Mouse (Mus musculus) cerebellum, adult (tissue): ENCODE data around the gene Gabbr1.

ENCODE experiments used
- ATAC-seq: cut with Nextera tagmentation; 2 replicates; pipeline ENCODE4 v1.9.2; 2017; ENCODE audit warnings: mild to moderate bottlenecking, moderate library complexity, mixed read lengths; ENCODE audit not compliant: insufficient number of reproducible peaks, low FRiP score, low TSS enrichment

Gabbr1 gene

DNA sequence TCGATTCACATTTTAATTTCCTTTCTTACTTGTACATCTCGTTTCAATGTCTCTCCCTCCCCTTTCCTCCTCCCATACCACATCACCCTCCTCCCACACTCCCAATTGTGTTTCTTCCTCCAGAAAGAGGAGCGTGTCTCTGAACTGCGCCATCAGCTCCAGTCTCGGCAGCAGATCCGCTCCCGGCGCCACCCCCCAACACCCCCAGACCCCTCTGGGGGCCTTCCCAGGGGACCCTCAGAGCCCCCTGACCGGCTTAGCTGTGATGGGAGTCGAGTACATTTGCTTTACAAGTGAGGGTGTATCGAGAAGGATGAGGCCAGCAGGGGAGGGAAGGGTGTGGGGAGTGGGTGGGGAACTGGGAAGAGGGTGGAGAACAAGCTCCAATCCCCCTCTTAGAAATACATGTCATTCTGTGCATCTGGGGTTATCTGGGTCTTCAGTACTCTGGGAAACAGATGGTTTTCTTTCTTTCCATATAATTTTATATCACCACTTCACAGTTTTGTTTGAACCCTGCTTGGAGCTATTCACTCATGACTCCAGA lies 27.0 kb downstream of the Gabbr1 start:
- ATAC-seq: no peak

DNA sequence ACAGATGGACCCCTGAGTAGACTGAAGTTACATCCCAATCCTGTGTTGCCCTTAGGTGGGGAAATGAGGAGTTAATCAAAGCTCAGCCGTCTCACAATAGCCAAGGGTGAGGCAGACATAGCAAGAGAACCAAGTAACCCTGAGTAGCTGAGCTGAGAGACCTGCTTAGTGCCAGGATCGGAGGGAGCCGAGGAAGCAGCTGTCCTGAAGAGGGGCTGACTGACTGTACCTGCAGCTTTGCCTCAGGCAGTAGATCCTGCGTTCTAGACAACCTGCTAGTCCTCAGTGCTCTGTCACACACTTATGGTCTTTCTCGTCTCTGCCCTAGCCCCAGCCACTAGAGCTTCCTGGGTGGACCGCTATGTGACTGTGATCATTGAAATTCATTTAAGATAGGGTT lies 29.4 kb downstream of the Gabbr1 start:
- ATAC-seq: no peak

DNA sequence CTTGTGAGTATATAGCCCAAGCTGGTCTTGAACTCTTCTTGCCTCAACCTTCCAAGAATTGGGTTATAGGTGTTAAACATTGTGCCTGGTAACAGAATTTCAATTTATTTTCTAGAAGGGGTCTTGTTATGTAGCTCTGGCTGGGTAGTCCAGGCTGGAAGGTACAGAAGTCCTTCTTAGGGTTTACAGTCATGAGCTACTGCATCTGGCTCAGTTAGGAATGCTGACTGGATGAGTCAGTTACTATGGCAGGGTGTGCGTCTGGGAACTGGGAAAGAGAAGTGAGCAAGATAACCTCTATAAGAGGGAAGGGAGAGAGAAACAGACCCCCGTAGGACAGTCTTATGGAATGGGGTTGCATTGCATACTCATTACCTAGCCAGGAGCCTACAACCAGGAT lies 30.0 kb downstream of the Gabbr1 start:
- no peak for ATAC-seq

- no peak for ATAC-seq
These were observed 32.4 kb downstream of the Gabbr1 start for GRCm38 (mm10) chr17:37078193-37078592.

DNA sequence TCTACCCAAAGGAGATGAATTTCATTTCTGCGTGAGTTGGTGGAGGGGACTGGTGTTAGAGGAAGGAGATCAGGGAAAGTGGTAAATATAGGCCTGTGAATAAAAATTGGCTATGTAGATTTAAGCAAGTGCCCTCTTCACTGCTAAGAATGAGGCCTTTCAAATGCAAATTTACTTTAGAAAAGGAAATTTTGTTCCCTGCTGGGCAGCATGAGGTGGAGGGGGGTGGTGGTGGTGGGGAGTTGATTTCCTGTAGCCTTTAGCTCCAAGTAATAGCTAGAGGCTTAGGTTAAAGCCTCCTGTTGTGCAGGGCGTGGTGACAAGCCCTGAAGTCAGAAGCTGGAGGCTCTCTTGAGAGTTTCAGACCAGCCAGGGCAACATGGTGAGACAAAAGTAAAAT lies 33.2 kb downstream of the Gabbr1 start:
- ATAC-seq: no peak

- ATAC-seq: no peak
These were observed 34.4 kb downstream of the Gabbr1 start for GRCm38 (mm10) chr17:37080119-37080518.

DNA sequence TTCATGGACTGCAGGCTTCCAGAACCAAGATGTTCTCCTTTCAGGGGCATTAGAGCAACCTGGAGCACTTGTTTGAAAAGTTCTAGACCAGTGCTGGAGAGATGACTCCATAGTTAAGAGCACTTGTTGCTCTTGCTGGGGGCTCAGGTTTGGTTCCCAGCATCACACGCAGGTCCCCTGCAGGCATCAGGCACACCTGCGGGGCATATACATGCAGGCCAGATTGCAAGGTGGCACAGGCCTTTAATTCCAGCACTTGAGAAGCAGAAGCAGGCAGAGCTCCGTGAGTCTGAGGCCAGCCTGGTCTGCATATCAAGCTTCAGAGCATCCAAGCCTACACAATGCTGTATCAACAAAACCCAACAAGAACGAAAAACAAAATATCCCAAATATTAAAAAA lies 35.9 kb downstream of the Gabbr1 start:
- no peak for ATAC-seq

- peak; percentile 52; the same call in 1 of the 2 replicates for ATAC-seq
These were observed 37.6 kb downstream of the Gabbr1 start for GRCm38 (mm10) chr17:37083327-37083726.

GRCm38 (mm10) chr17:37084632-37085031 lies 38.9 kb downstream of the Gabbr1 start:
- ATAC-seq: no peak

GRCm38 (mm10) chr17:37085545-37085944 lies 39.8 kb downstream of the Gabbr1 start:
- no peak for ATAC-seq

DNA sequence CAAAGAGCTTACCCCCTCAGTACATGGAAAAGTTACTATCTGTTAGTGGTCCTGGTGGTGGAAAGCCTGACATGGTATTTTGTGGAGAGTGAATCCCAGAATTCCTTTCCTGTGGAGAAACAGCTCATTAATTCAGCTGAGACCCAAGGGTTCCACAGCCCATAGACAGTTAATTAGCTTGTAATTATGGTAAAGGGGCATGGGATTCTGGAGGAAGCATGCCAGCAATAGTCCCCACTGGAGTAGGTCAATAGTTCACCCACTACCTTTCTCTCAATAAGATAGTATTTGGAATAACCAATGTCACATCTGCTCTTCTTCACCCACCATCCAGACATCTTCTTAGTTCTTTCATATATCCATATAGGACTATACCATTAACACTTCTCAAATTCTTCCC lies 42.6 kb downstream of the Gabbr1 start, which contains the start of gene Olfr90:
Olfr90 (minus strand) TSS at position 101 of the 400 bp plus-strand sequence.
- ATAC-seq: no peak

DNA sequence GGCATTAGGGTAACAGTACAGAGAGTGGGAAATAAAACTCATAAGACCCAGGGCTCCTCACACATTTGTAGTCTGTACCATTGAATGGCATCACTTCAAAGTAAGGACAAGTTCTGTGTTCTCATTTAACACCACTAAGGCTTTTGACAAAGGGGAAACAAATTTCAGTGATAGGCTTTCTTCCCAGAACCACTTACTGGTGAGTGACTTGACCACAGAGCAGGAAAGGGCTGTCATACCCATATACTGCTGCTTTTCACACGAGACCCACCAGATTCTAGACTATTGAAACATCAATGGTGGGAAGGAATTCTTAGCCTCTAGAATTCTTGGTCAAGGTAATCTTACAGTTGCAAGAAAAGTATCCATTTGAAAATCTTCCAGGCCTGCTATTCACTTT lies 46.4 kb downstream of the Gabbr1 start:
- no peak for ATAC-seq

DNA sequence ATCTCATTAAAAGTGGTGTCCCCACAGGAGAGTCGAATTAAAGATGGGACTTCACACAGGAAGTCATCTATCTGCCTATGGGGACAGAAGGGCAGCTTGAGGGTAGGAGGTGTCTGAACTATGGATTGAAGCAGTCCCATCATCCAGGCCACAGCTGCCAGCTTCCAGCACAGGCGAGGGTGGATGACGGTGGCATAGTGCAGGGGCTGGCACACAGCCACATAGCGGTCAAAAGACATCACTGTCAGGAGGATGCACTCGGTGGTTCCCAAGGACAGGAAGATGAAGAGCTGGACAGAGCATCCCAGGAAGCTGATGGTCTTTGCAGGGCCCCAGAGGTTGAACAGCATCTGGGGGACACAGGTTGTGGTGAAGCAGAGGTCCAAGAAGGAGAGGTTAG lies 47.5 kb downstream of the Gabbr1 start:
- ATAC-seq: no peak

GRCm38 (mm10) chr17:37098178-37098577 lies 52.4 kb downstream of the Gabbr1 start, which contains the start of gene Olfr91:
Olfr91 (minus strand) TSS chr17:37098278.
- ATAC-seq: no peak

DNA sequence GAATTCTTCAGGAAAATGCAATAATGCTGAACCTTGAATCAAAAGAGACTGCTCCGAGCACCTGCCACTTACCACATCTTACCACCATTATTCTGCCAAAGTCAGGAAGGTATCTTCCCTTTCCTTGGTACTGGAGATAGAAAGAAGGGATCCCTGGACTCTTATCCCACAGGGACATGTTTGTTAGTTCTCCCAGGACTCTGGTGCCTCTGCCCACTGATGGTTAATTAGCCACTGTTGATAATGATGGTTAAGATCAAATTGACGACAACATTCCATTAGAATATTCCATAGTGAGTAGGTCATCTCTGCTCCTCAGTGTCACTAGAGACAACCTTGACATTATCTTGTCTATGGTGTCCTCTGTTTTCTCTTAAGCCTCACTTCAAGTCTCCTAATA lies 74.2 kb downstream of the Gabbr1 start, which contains the start of gene Olfr92:
Olfr92 (minus strand) TSS at position 101 of the 400 bp plus-strand sequence.
- no peak for ATAC-seq
